8 mouse cellular contexts compared by ENCODE assay signal in genomic region chr12:79190931-79191673, GRCm38 (mm10). TPM values are rescaled to one million over a fixed set of nuclear protein-coding genes. Genes with fewer than 3 reads are reported as not detected.
A peak's percentile ranks its signal among the peaks of the same experiment; 100 is the strongest.
DNase-seq lines count a peak whose midpoint lies in the region; ATAC-seq and TF ChIP-seq lines count a peak whose summit lies in the region.

No protein-coding gene starts in this region.

- WGBS in bone marrow, adult 2 months = under 1% methylated on average over 18 of the region's 18 CpGs
- under 1% methylated on average over 18 of the region's 18 CpGs for WGBS in embryonic facial prominence, embryonic 15.5 days
- under 1% methylated on average over 18 of the region's 18 CpGs for WGBS in heart, embryonic 16.5 days
- under 1% methylated on average over 18 of the region's 18 CpGs for WGBS in neural tube, embryonic 14.5 days

- H3K27me3 ChIP-seq in E14TG2a.4 (ENCODE audit: insufficient read depth, low read length) = no peaks in the 10 kb centered on the region
- no peaks in the 10 kb centered on the region for H3K27me3 ChIP-seq in embryonic facial prominence, embryonic 15.5 days
- no peaks in the 10 kb centered on the region for H3K27me3 ChIP-seq in heart, embryonic 16.5 days (ENCODE audit: control insufficient read depth, insufficient read depth, low read length)
- no peaks in the 10 kb centered on the region for H3K27me3 ChIP-seq in neural tube, embryonic 14.5 days (ENCODE audit: control insufficient read depth, insufficient read depth, low read length)

- peak; percentile 68 to 81 for DNase-seq in kidney, postnatal 4 days
- DNase-seq in lung, adult 18-20 months = peak; percentile 76 to 84
- DNase-seq in thymus, adult 18-20 months = peak; percentile 27 to 53

- H3K4me3 ChIP-seq in E14TG2a.4 (replicated peaks; ENCODE audit: low read length) = peak overlapping the region; percentile 88
- H3K4me3 ChIP-seq in bone marrow, adult 2 months (replicated peaks; ENCODE audit: control insufficient read depth, low read depth, low read length) = peak overlapping the region; percentile 93
- peak overlapping the region; percentile 56 for H3K4me3 ChIP-seq in embryonic facial prominence, embryonic 15.5 days (replicated peaks)
- peak overlapping the region; percentile 68 for H3K4me3 ChIP-seq in heart, embryonic 16.5 days (ENCODE audit: low read length)
- peak overlapping the region; percentile 51 for H3K4me3 ChIP-seq in neural tube, embryonic 14.5 days (ENCODE audit: low read depth, low read length)

- ATAC-seq in embryonic facial prominence, embryonic 15.5 days (ENCODE audit: insufficient number of reproducible peaks, low FRiP score, low TSS enrichment, low read depth) = peak; percentile 86
- peak; percentile 68 for ATAC-seq in heart, embryonic 16.5 days (replicated peaks; ENCODE audit: extremely low read depth, insufficient read depth, low FRiP score)
- ATAC-seq in neural tube, embryonic 14.5 days (ENCODE audit: low read depth) = peak; percentile 96

- H3K9me3 ChIP-seq in E14TG2a.4 (ENCODE audit: low read length) = no peaks in the 10 kb centered on the region
- H3K9me3 ChIP-seq in embryonic facial prominence, embryonic 15.5 days (replicated peaks) = no peaks in the 10 kb centered on the region
- H3K9me3 ChIP-seq in heart, embryonic 16.5 days (replicated peaks; ENCODE audit: control insufficient read depth, low read length) = no peaks in the 10 kb centered on the region
- no peaks in the 10 kb centered on the region for H3K9me3 ChIP-seq in neural tube, embryonic 14.5 days (ENCODE audit: control insufficient read depth, low read length)

- H3K4me1 ChIP-seq in E14TG2a.4 (replicated peaks; ENCODE audit: low read depth, low read length) = peaks cover 24% of the 10 kb centered on the region
- H3K4me1 ChIP-seq in bone marrow, adult 2 months (ENCODE audit: control insufficient read depth, insufficient read depth, low read length) = no peaks in the 10 kb centered on the region
- H3K4me1 ChIP-seq in embryonic facial prominence, embryonic 15.5 days = peaks cover 18% of the 10 kb centered on the region
- H3K4me1 ChIP-seq in heart, embryonic 16.5 days (ENCODE audit: control insufficient read depth, insufficient read depth, low read length) = peaks cover 11% of the 10 kb centered on the region
- H3K4me1 ChIP-seq in neural tube, embryonic 14.5 days (ENCODE audit: control insufficient read depth, insufficient read depth, low read length) = peaks cover 8% of the 10 kb centered on the region

- TF ChIP-seq POLR2A in bone marrow, adult 2 months (IDR thresholded peaks at IDR 0.05; ENCODE audit: borderline replicate concordance, control insufficient read depth, low read depth, low read length) = no peak

- TF ChIP-seq CTCF in E14TG2a.4 (conservative IDR thresholded peaks at IDR 0.05; ENCODE audit: low read length) = no peak
- TF ChIP-seq CTCF in bone marrow, adult 2 months (IDR thresholded peaks at IDR 0.05; ENCODE audit: control insufficient read depth, insufficient read depth, low read length) = peak; percentile 4; the same call in 1 of the 2 replicates

- peak overlapping the region; percentile 21 for H3K9ac ChIP-seq in embryonic facial prominence, embryonic 15.5 days
- H3K9ac ChIP-seq in heart, embryonic 16.5 days (ENCODE audit: low read length) = peak overlapping the region; percentile 82
- peak overlapping the region; percentile 52; the same call in 1 of the 2 replicates for H3K9ac ChIP-seq in neural tube, embryonic 14.5 days (replicated peaks; ENCODE audit: low read depth, low read length)

- peaks cover 44% of the 10 kb centered on the region for H3K36me3 ChIP-seq in E14TG2a.4 (ENCODE audit: insufficient read depth, low read length)
- H3K36me3 ChIP-seq in embryonic facial prominence, embryonic 15.5 days = peaks cover 25% of the 10 kb centered on the region
- H3K36me3 ChIP-seq in heart, embryonic 16.5 days (ENCODE audit: control insufficient read depth, insufficient read depth) = peaks cover 15% of the 10 kb centered on the region
- peaks cover 11% of the 10 kb centered on the region for H3K36me3 ChIP-seq in neural tube, embryonic 14.5 days (ENCODE audit: control insufficient read depth, insufficient read depth, low read length)

- H3K27ac ChIP-seq in bone marrow, adult 2 months (ENCODE audit: control insufficient read depth, insufficient read depth, low read depth, low read length, poor library complexity) = no peak overlapping the region; the same call in 1 of the 2 replicates
- H3K27ac ChIP-seq in embryonic facial prominence, embryonic 15.5 days (replicated peaks) = peak overlapping the region; percentile 48; the same call in 1 of the 2 replicates
- H3K27ac ChIP-seq in heart, embryonic 16.5 days (ENCODE audit: low read length) = peak overlapping the region; percentile 52
- peak overlapping the region; percentile 45; the same call in 1 of the 2 replicates for H3K27ac ChIP-seq in neural tube, embryonic 14.5 days (ENCODE audit: low read depth, low read length)

- H3K4me2 ChIP-seq in embryonic facial prominence, embryonic 15.5 days (replicated peaks) = peak overlapping the region; percentile 74
- H3K4me2 ChIP-seq in heart, embryonic 16.5 days (ENCODE audit: low read depth, low read length) = peak overlapping the region; percentile 98
- peak overlapping the region; percentile 78 for H3K4me2 ChIP-seq in neural tube, embryonic 14.5 days (ENCODE audit: low read depth, low read length)

RNA-seq across cellular contexts. Expression of gene Rdh11, which starts 1.0 kb away (rescaled TPM):
- polyA plus RNA-seq in bone marrow, adult 2 months (2011; ENCODE audit: insufficient read depth, insufficient read length, low replicate concordance, missing spikeins) = 6.4 and 9.3 TPM in 2 replicates
- polyA plus RNA-seq in embryonic facial prominence, embryonic 15.5 days (2015; fragmentation: Nextera tagmentation; extraction: Ambion mirVana) = 23.7 and 24.8 TPM in 2 replicates
- polyA plus RNA-seq in heart, embryonic 16.5 days (2015; fragmentation: Nextera tagmentation; extraction: Ambion mirVana) = 13.2 and 13.8 TPM in 2 replicates
- 29.3 and 37.9 TPM in 2 replicates for polyA plus RNA-seq in neural tube, embryonic 14.5 days (2014; fragmentation: Nextera tagmentation; extraction: Ambion mirVana)

RNA-seq across cellular contexts. Expression of gene Rdh12, which starts 17.6 kb away (rescaled TPM):
- polyA plus RNA-seq in bone marrow, adult 2 months (2011; ENCODE audit: insufficient read depth, insufficient read length, low replicate concordance, missing spikeins) = 10.4 and 28.6 TPM in 2 replicates
- polyA plus RNA-seq in embryonic facial prominence, embryonic 15.5 days (2015; fragmentation: Nextera tagmentation; extraction: Ambion mirVana) = 20.5 and 22.0 TPM in 2 replicates
- 0.71 and 1.1 TPM in 2 replicates for polyA plus RNA-seq in heart, embryonic 16.5 days (2015; fragmentation: Nextera tagmentation; extraction: Ambion mirVana)
- 1.0 TPM in 2 replicates for polyA plus RNA-seq in neural tube, embryonic 14.5 days (2014; fragmentation: Nextera tagmentation; extraction: Ambion mirVana)

RNA-seq across cellular contexts. Expression of gene Vti1b, which starts 18.6 kb away (rescaled TPM):
- polyA plus RNA-seq in bone marrow, adult 2 months (2011; ENCODE audit: insufficient read depth, insufficient read length, low replicate concordance, missing spikeins) = 35.5 and 74.5 TPM in 2 replicates
- polyA plus RNA-seq in embryonic facial prominence, embryonic 15.5 days (2015; fragmentation: Nextera tagmentation; extraction: Ambion mirVana) = 98.3 and 107 TPM in 2 replicates
- 85.3 and 98.8 TPM in 2 replicates for polyA plus RNA-seq in heart, embryonic 16.5 days (2015; fragmentation: Nextera tagmentation; extraction: Ambion mirVana)
- 180 and 202 TPM in 2 replicates for polyA plus RNA-seq in neural tube, embryonic 14.5 days (2014; fragmentation: Nextera tagmentation; extraction: Ambion mirVana)

Comparison
In these comparisons a context has a peak if more than half of its experiments do, and no peak if none do; other contexts are left out.
1. H3K9ac ChIP-seq: peak in every context shown above with its lines; median percentile 82 in heart, embryonic 16.5 days; 52 in neural tube, embryonic 14.5 days; 21 in embryonic facial prominence, embryonic 15.5 days.